9 mouse cellular contexts compared by ENCODE assay signal in the genomic region with DNA sequence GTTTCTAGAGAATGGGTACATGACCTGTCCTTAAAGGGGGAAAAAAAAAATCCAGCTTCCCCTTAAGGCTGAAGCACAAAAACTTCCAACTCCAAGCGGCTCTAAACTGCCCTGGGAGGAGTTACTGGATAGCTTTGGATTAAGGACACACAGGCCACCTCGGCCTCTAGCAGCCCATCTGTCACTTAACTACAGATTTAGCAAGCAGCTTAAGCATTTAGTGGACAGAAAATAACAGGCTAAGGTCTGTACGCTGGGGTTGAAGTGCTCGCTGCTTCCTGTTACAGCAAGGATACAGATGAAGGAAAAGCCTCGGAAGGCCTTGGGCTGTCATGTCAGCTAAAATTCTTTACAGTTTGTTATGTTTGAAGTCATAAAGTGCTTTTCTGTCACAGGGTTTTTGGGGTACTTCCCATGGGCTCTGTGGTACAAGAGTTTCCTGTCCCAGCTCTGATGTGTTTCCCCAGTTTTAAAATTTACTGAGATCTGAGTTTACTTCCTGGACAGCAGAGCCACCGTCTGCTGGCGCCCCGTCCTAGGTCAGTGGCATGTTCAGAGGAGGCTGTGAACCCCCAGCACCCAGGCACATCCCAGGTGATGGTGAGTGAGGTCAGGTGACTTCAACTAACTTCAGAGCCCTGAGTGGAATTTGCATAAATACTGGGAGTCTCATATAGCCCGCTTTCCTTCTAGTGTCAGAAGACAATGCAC. TPM values are rescaled to one million over a fixed set of nuclear protein-coding genes. Genes with fewer than 3 reads are reported as not detected.
DNase-seq lines count a peak whose midpoint lies in the region; ATAC-seq and TF ChIP-seq lines count a peak whose summit lies in the region.
"Had no signal": no experiment of that assay in that cellular context is flagged by ENCODE, and none has a peak within 500 bp of the region (broad histone marks: within the 10 kb centered on the region; RNA-seq: fewer than 3 reads in every experiment).

No protein-coding gene starts in this region.

- DNase-seq in A20 (ENCODE audit: low read depth, low spot score), result peak; percentile 41
- no peak for DNase-seq in forebrain, postnatal 0 days
- peak; percentile 5 for DNase-seq in midbrain, embryonic 14.5 days
- DNase-seq in gastrocnemius, adult 18-20 months (ENCODE audit: low spot score), result no peak
- DNase-seq in right cerebral cortex, postnatal 4 days, result no peak
- DNase-seq in kidney, postnatal 25 days, result no peak
- DNase-seq: heart, postnatal 4 days had no signal

- peak overlapping the region; percentile 82 for H3K4me3 ChIP-seq in erythroblast, embryonic 14.5 days (replicated peaks)
- peak overlapping the region; percentile 7; the same call in 1 of the 2 replicates for H3K4me3 ChIP-seq in forebrain, postnatal 0 days (ENCODE audit: low read depth, low read length)
- H3K4me3 ChIP-seq in midbrain, embryonic 14.5 days (replicated peaks; ENCODE audit: low read depth, low read length), result no peak overlapping the region

- H3K27me3 ChIP-seq in erythroblast, embryonic 14.5 days (ENCODE audit: control insufficient read depth), result no peaks in the 10 kb centered on the region
- no peaks in the 10 kb centered on the region for H3K27me3 ChIP-seq in forebrain, postnatal 0 days (ENCODE audit: insufficient read depth, low read length)
- H3K27me3 ChIP-seq in midbrain, embryonic 14.5 days (ENCODE audit: control insufficient read depth, insufficient read depth, low read length), result no peaks in the 10 kb centered on the region

- H3K9ac ChIP-seq in forebrain, postnatal 0 days, result no peak overlapping the region
- 0 out of 2 replicates have a peak overlapping the region, but pooled peaks have one; percentile 14 for H3K9ac ChIP-seq in midbrain, embryonic 14.5 days (replicated peaks; ENCODE audit: low read length)

- no peak overlapping the region for H3K27ac ChIP-seq in forebrain, postnatal 0 days (ENCODE audit: low read depth, low read length)
- no peak overlapping the region for H3K27ac ChIP-seq in midbrain, embryonic 14.5 days (replicated peaks; ENCODE audit: low read depth, low read length)

- peaks cover 71% of the 10 kb centered on the region for H3K36me3 ChIP-seq in erythroblast, embryonic 14.5 days (ENCODE audit: control insufficient read depth)
- no peaks in the 10 kb centered on the region for H3K36me3 ChIP-seq in forebrain, postnatal 0 days (ENCODE audit: insufficient read depth)
- no peaks in the 10 kb centered on the region for H3K36me3 ChIP-seq in midbrain, embryonic 14.5 days (ENCODE audit: control insufficient read depth, insufficient read depth, low read length)

- no peaks in the 10 kb centered on the region for H3K9me3 ChIP-seq in erythroblast, embryonic 14.5 days (ENCODE audit: control insufficient read depth, low read length)
- no peaks in the 10 kb centered on the region for H3K9me3 ChIP-seq in forebrain, postnatal 0 days (ENCODE audit: low read length)
- H3K9me3 ChIP-seq in midbrain, embryonic 14.5 days (ENCODE audit: control insufficient read depth, low read length), result no peaks in the 10 kb centered on the region

- peaks cover 86% of the 10 kb centered on the region for H3K4me1 ChIP-seq in erythroblast, embryonic 14.5 days (ENCODE audit: control insufficient read depth)
- peaks cover 22% of the 10 kb centered on the region for H3K4me1 ChIP-seq in forebrain, postnatal 0 days (ENCODE audit: insufficient read depth)
- peaks cover 21% of the 10 kb centered on the region for H3K4me1 ChIP-seq in midbrain, embryonic 14.5 days (ENCODE audit: control insufficient read depth, insufficient read depth, low read length)

- no peak for TF ChIP-seq CTCF in forebrain, postnatal 0 days (IDR thresholded peaks at IDR 0.05; ENCODE audit: low read depth)

- 65% methylated on average over 9 of the region's 9 CpGs for WGBS in forebrain, postnatal 0 days
- WGBS in midbrain, embryonic 14.5 days, result 67% methylated on average over 9 of the region's 9 CpGs

- no peak for ATAC-seq in erythroblast, adult 5-6 weeks (replicated peaks; ENCODE audit: low FRiP score, poor library complexity, severe bottlenecking)
- no peak for ATAC-seq in forebrain, postnatal 0 days
- ATAC-seq in midbrain, embryonic 14.5 days (ENCODE audit: low FRiP score, low TSS enrichment), result no peak

- H3K4me2 ChIP-seq in forebrain, postnatal 0 days (ENCODE audit: low read depth), result peak overlapping the region; percentile 78; the same call in 1 of the 2 replicates
- peak overlapping the region; percentile 89 for H3K4me2 ChIP-seq in midbrain, embryonic 14.5 days (ENCODE audit: low read length)

RNA-seq across cellular contexts. Expression of a gene that starts 2.4 kb away (rescaled TPM):
- polyA plus RNA-seq in erythroblast, embryonic 14.5 days (2012), result 11.1 and 15.4 TPM in 2 replicates
- 72.5 and 89.3 TPM in 2 replicates for total RNA-seq in erythroblast, adult 5-6 weeks (2015; ENCODE audit: low replicate concordance)
- total RNA-seq in erythroblast, adult 5-6 weeks (2017; ENCODE audit: low replicate concordance), result 176 and 246 TPM in 2 replicates
- 136 and 144 TPM in 2 replicates for total RNA-seq in forebrain, postnatal 0 days (2014; rRNA removed)
- polyA plus RNA-seq in forebrain, postnatal 0 days (2015; fragmentation: Nextera tagmentation; extraction: Ambion mirVana), result 76.5 and 87.2 TPM in 2 replicates
- polyA plus RNA-seq in midbrain, embryonic 14.5 days (2014; fragmentation: Nextera tagmentation; extraction: Ambion mirVana), result 74.4 and 76.9 TPM in 2 replicates
- total RNA-seq in gastrocnemius, adult 18-20 months (2021), result 1 to 10 TPM; 2.3 to 2.4 TPM

Comparison
In these comparisons a context has a peak if more than half of its experiments do, and no peak if none do; other contexts are left out.
1. DNase-seq: peak in A20 (single experiment) and midbrain, embryonic 14.5 days (single experiment); none in forebrain, postnatal 0 days (single experiment), gastrocnemius, adult 18-20 months (single experiment), right cerebral cortex, postnatal 4 days (single experiment) and kidney, postnatal 25 days (0 of 2).
2. RNA of a gene that starts 2.4 kb away (total RNA-seq): 72.5 to 246 TPM in erythroblast, adult 5-6 weeks and 136 to 144 TPM in forebrain, postnatal 0 days; 2.3 to 2.4 TPM in gastrocnemius, adult 18-20 months; every median in the first group is over 10 times any median in the second.